Mouse (Mus musculus): ENCODE data around the gene Cacna1d.
A peak's percentile ranks its signal among the peaks of the same experiment; 100 is the strongest.

Cacna1d gene

GRCm38 (mm10) chr14:30078115-30078808 lies 413.0 kb downstream of the Cacna1d start:
- no peak for DNase-seq (ENCODE audit: low spot score)

GRCm38 (mm10) chr14:30075268-30075887 lies 415.9 kb downstream of the Cacna1d start:
- DNase-seq (ENCODE audit: low spot score): no peak

GRCm38 (mm10) chr14:30068566-30068965 lies 422.7 kb downstream of the Cacna1d start:
- DNase-seq (ENCODE audit: low spot score): no peak

GRCm38 (mm10) chr14:30066752-30067151 lies 424.5 kb downstream of the Cacna1d start:
- no peak for DNase-seq (ENCODE audit: low spot score)

GRCm38 (mm10) chr14:30064864-30065263 lies 426.4 kb downstream of the Cacna1d start:
- no peak for DNase-seq (ENCODE audit: low spot score)

GRCm38 (mm10) chr14:30056031-30056766 lies 435.1 kb downstream of the Cacna1d start:
- DNase-seq (ENCODE audit: low spot score): no peak

- no peak for DNase-seq (ENCODE audit: low spot score)
Measured at GRCm38 (mm10) chr14:30054922-30055321, 436.3 kb downstream of the Cacna1d start.

GRCm38 (mm10) chr14:30050280-30050679 lies 441.0 kb downstream of the Cacna1d start:
- no peak for DNase-seq (ENCODE audit: low spot score)

- no peak for DNase-seq (ENCODE audit: low spot score)
Measured at GRCm38 (mm10) chr14:30048049-30048448, 443.2 kb downstream of the Cacna1d start.

- DNase-seq (ENCODE audit: low spot score): no peak
Measured at GRCm38 (mm10) chr14:30046976-30047375, 444.3 kb downstream of the Cacna1d start.

- DNase-seq (ENCODE audit: low spot score): no peak
Measured at GRCm38 (mm10) chr14:30045704-30046220, 445.5 kb downstream of the Cacna1d start.

GRCm38 (mm10) chr14:30045239-30045638 lies 446.0 kb downstream of the Cacna1d start:
- peak; percentile 14 for DNase-seq (ENCODE audit: low spot score)

- DNase-seq (ENCODE audit: low spot score): no peak
Measured at GRCm38 (mm10) chr14:30043356-30043940, 447.8 kb downstream of the Cacna1d start.

GRCm38 (mm10) chr14:30041836-30042235 lies 449.4 kb downstream of the Cacna1d start:
- DNase-seq (ENCODE audit: low spot score): no peak

GRCm38 (mm10) chr14:30039413-30039812 lies 451.8 kb downstream of the Cacna1d start:
- no peak for DNase-seq (ENCODE audit: low spot score)

GRCm38 (mm10) chr14:30038431-30038830 lies 452.8 kb downstream of the Cacna1d start:
- DNase-seq (ENCODE audit: low spot score): no peak

GRCm38 (mm10) chr14:30033405-30033804 lies 457.9 kb downstream of the Cacna1d start:
- DNase-seq (ENCODE audit: low spot score): no peak

GRCm38 (mm10) chr14:30027378-30027777 lies 463.9 kb downstream of the Cacna1d start:
- DNase-seq (ENCODE audit: low spot score): no peak

GRCm38 (mm10) chr14:30024387-30024786 lies 466.9 kb downstream of the Cacna1d start:
- no peak for DNase-seq (ENCODE audit: low spot score)

GRCm38 (mm10) chr14:30022471-30022870 lies 468.8 kb downstream of the Cacna1d start:
- DNase-seq (ENCODE audit: low spot score): no peak

- DNase-seq (ENCODE audit: low spot score): no peak
Measured at GRCm38 (mm10) chr14:30019792-30020575, 471.3 kb downstream of the Cacna1d start.

GRCm38 (mm10) chr14:30019375-30019774 lies 471.9 kb downstream of the Cacna1d start:
- no peak for DNase-seq (ENCODE audit: low spot score)
